Comparison of ENCODE assay signal across 23 mouse cellular contexts in the genomic region with DNA sequence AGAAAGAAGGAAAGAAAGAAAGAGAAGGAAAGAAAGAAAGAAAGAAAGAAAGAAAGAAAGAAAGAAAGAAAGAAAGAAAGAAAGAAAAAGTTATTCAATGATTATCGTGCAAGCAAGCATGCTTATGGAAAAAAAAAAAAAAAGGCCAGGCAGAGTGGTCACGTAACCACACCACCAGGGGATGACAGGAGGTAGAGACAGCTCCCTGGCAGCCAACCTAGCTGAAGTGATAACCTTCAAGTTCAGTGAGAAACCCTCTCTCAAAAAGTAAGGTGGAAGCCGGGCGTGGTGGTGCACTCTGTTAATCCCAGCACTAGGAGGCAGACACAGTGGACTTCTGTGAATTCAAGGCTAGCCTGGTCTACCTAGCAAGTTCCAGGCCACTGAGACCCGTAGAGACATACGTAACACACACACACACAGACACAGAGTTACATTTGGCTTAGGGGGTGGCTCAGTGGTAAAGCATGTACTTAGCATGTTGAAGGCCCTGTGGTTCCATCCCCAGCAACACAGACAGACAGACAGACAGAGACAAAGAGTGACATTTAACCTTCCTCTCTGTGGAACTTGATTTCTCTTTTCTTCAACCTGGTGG. TPM values are rescaled to one million over a fixed set of nuclear protein-coding genes. Genes with fewer than 3 reads are reported as not detected.
DNase-seq lines count a peak whose midpoint lies in the region; ATAC-seq and TF ChIP-seq lines count a peak whose summit lies in the region.
"Had no signal": no experiment of that assay in that cellular context is flagged by ENCODE, and none has a peak within 500 bp of the region (broad histone marks: within the 10 kb centered on the region; RNA-seq: fewer than 3 reads in every experiment).

No protein-coding gene starts in this region.

- DNase-seq in thymus, adult 2 months: no peak
- no peak for DNase-seq in thymus, adult 18-20 months
- DNase-seq in lung, postnatal 0 days (ENCODE audit: low spot score): no peak
- no peak for DNase-seq in gastrocnemius, postnatal 10 days
- DNase-seq: cerebellum, adult 18-20 months; gastrocnemius, postnatal 36 days; kidney, adult 11 months; layer of hippocampus, postnatal 36 days; left cerebral cortex, postnatal 4 days; lung, adult 2 months; retina, postnatal 1 day had no signal

- H3K4me2 ChIP-seq in hindbrain, embryonic 12.5 days (replicated peaks): no peak overlapping the region
- no peak overlapping the region for H3K4me2 ChIP-seq in lung, postnatal 0 days (replicated peaks; ENCODE audit: low read depth, low read length)
- H3K4me2 ChIP-seq: embryonic facial prominence, embryonic 13.5 days; heart, embryonic 15.5 days; hindbrain, embryonic 15.5 days had no signal

- no peak for TF ChIP-seq EP300 in lung, postnatal 0 days (IDR thresholded peaks at IDR 0.05)

- H3K4me1 ChIP-seq in thymus, adult 2 months (replicated peaks; ENCODE audit: control insufficient read depth, insufficient read depth, low read length): peaks cover 48% of the 10 kb centered on the region
- H3K4me1 ChIP-seq in bone marrow macrophage, adult 2 months (ENCODE audit: control insufficient read depth, insufficient read depth, low read length): peaks cover 55% of the 10 kb centered on the region
- no peaks in the 10 kb centered on the region for H3K4me1 ChIP-seq in hindbrain, embryonic 12.5 days
- H3K4me1 ChIP-seq in lung, postnatal 0 days (ENCODE audit: insufficient read depth, low read depth, low read length): no peaks in the 10 kb centered on the region
- H3K4me1 ChIP-seq: hindbrain, embryonic 15.5 days had no signal

- 68% methylated on average over 6 of the region's 6 CpGs for WGBS in thymus, adult 2 months
- WGBS in hindbrain, embryonic 12.5 days: 84% methylated on average over 6 of the region's 6 CpGs
- 81% methylated on average over 6 of the region's 6 CpGs for WGBS in lung, postnatal 0 days

- ATAC-seq in megakaryocyte, adult 5-6 weeks (ENCODE audit: poor library complexity, severe bottlenecking): peak; percentile 1; the same call in 1 of the 2 replicates
- no peak for ATAC-seq in hindbrain, embryonic 12.5 days (ENCODE audit: low FRiP score)
- ATAC-seq in lung, postnatal 0 days: no peak
- ATAC-seq: Patski had no signal

- no peaks in the 10 kb centered on the region for H3K27me3 ChIP-seq in thymus, adult 2 months (ENCODE audit: control insufficient read depth, insufficient read depth, low read length)
- H3K27me3 ChIP-seq in hindbrain, embryonic 12.5 days: no peaks in the 10 kb centered on the region
- no peaks in the 10 kb centered on the region for H3K27me3 ChIP-seq in lung, postnatal 0 days (replicated peaks; ENCODE audit: insufficient read depth, low read length)
- H3K27me3 ChIP-seq: embryonic facial prominence, embryonic 13.5 days; heart, embryonic 15.5 days; hindbrain, embryonic 15.5 days; Patski had no signal

- peaks cover 33% of the 10 kb centered on the region for H3K36me3 ChIP-seq in thymus, adult 2 months (ENCODE audit: control insufficient read depth, insufficient read depth, low read length)
- H3K36me3 ChIP-seq in hindbrain, embryonic 12.5 days: 0 out of 2 replicates have a peak, but pooled peaks cover under 1% of the 10 kb centered on the region
- H3K36me3 ChIP-seq in lung, postnatal 0 days (ENCODE audit: insufficient read depth, low read length): no peaks in the 10 kb centered on the region
- H3K36me3 ChIP-seq: embryonic facial prominence, embryonic 13.5 days; heart, embryonic 15.5 days; hindbrain, embryonic 15.5 days had no signal

- peak overlapping the region; percentile 64 for H3K27ac ChIP-seq in thymus, adult 2 months (ENCODE audit: control insufficient read depth, insufficient read depth, low read length)
- peak overlapping the region; percentile 79 for H3K27ac ChIP-seq in bone marrow macrophage, adult 2 months (ENCODE audit: insufficient read depth, low read depth, low read length)
- H3K27ac ChIP-seq in hindbrain, embryonic 12.5 days: no peak overlapping the region
- no peak overlapping the region for H3K27ac ChIP-seq in lung, postnatal 0 days (ENCODE audit: low read length)
- H3K27ac ChIP-seq: embryonic facial prominence, embryonic 13.5 days; heart, embryonic 15.5 days; hindbrain, embryonic 15.5 days had no signal

- no peak for TF ChIP-seq CTCF in thymus, adult 2 months (IDR thresholded peaks at IDR 0.05; ENCODE audit: borderline replicate concordance, control insufficient read depth, extremely low read depth, insufficient read depth, low read length, poor library complexity)
- no peak for TF ChIP-seq CTCF in bone marrow macrophage, adult 2 months (IDR thresholded peaks at IDR 0.05; ENCODE audit: low read depth, low read length)
- no peak for TF ChIP-seq CTCF in lung, postnatal 0 days (IDR thresholded peaks at IDR 0.05)

- no peak overlapping the region for H3K9ac ChIP-seq in hindbrain, embryonic 12.5 days
- H3K9ac ChIP-seq in lung, postnatal 0 days (replicated peaks; ENCODE audit: low read depth): no peak overlapping the region
- H3K9ac ChIP-seq: embryonic facial prominence, embryonic 13.5 days; heart, embryonic 15.5 days; hindbrain, embryonic 15.5 days had no signal

- no peaks in the 10 kb centered on the region for H3K9me3 ChIP-seq in hindbrain, embryonic 12.5 days (replicated peaks)
- no peaks in the 10 kb centered on the region for H3K9me3 ChIP-seq in lung, postnatal 0 days (ENCODE audit: low read length)
- H3K9me3 ChIP-seq: embryonic facial prominence, embryonic 13.5 days; heart, embryonic 15.5 days; hindbrain, embryonic 15.5 days had no signal

- TF ChIP-seq POLR2A in thymus, adult 2 months (IDR thresholded peaks at IDR 0.05; ENCODE audit: control insufficient read depth, extremely low read depth, insufficient read depth, low read length, poor library complexity): no peak
- no peak for TF ChIP-seq POLR2A in bone marrow macrophage, adult 2 months (IDR thresholded peaks at IDR 0.05; ENCODE audit: borderline replicate concordance, low read depth, low read length)

- H3K4me3 ChIP-seq in thymus, adult 2 months (ENCODE audit: control insufficient read depth, insufficient read depth, low read length): no peak overlapping the region
- H3K4me3 ChIP-seq in bone marrow macrophage, adult 2 months (ENCODE audit: insufficient read depth, low read length): peak overlapping the region; percentile 19
- no peak overlapping the region for H3K4me3 ChIP-seq in hindbrain, embryonic 12.5 days
- no peak overlapping the region for H3K4me3 ChIP-seq in lung, postnatal 0 days (ENCODE audit: low read depth, low read length)
- H3K4me3 ChIP-seq: embryonic facial prominence, embryonic 13.5 days; heart, embryonic 15.5 days; hindbrain, embryonic 15.5 days had no signal

RNA-seq across cellular contexts. Expression of gene Phb2, which starts 10.8 kb away (rescaled TPM):
- polyA plus RNA-seq in thymus, adult 2 months (2012; rRNA removed): 150 and 171 TPM in 2 replicates
- polyA plus RNA-seq in bone marrow macrophage, adult 2 months (2012; ENCODE audit: insufficient read depth, insufficient read length, missing spikeins): 94.1 and 97.8 TPM in 2 replicates
- total RNA-seq in megakaryocyte, adult 5-6 weeks (2015): 99.5 and 115 TPM in 2 replicates
- 152 and 160 TPM in 2 replicates for total RNA-seq in megakaryocyte, adult 5-6 weeks (2017)
- polyA plus RNA-seq in hindbrain, embryonic 12.5 days (2016; fragmentation: Nextera tagmentation; extraction: Ambion mirVana): 291 and 292 TPM in 2 replicates
- 162 and 169 TPM in 2 replicates for polyA plus RNA-seq in lung, postnatal 0 days (2015; fragmentation: Nextera tagmentation; extraction: Ambion mirVana)
- 100 to 1,000 TPM; 205 to 206 TPM for total RNA-seq in gastrocnemius, postnatal 10 days (2021)

RNA-seq across cellular contexts. Expression of gene Emg1, which starts 11.0 kb away (rescaled TPM):
- 203 and 210 TPM in 2 replicates for polyA plus RNA-seq in thymus, adult 2 months (2012; rRNA removed)
- polyA plus RNA-seq in bone marrow macrophage, adult 2 months (2012; ENCODE audit: insufficient read depth, insufficient read length, missing spikeins): 48.2 and 54.9 TPM in 2 replicates
- 144 and 179 TPM in 2 replicates for total RNA-seq in megakaryocyte, adult 5-6 weeks (2015)
- 170 and 206 TPM in 2 replicates for total RNA-seq in megakaryocyte, adult 5-6 weeks (2017)
- polyA plus RNA-seq in hindbrain, embryonic 12.5 days (2016; fragmentation: Nextera tagmentation; extraction: Ambion mirVana): 131 and 138 TPM in 2 replicates
- polyA plus RNA-seq in lung, postnatal 0 days (2015; fragmentation: Nextera tagmentation; extraction: Ambion mirVana): 83.1 and 86.7 TPM in 2 replicates
- total RNA-seq in gastrocnemius, postnatal 10 days (2021): 10 to 100 TPM; 61.0 to 62.5 TPM

RNA-seq across cellular contexts. Expression of gene Ptpn6, which starts 15.5 kb away (rescaled TPM):
- polyA plus RNA-seq in thymus, adult 2 months (2012; rRNA removed): 210 and 212 TPM in 2 replicates
- 583 and 614 TPM in 2 replicates for polyA plus RNA-seq in bone marrow macrophage, adult 2 months (2012; ENCODE audit: insufficient read depth, insufficient read length, missing spikeins)
- 308 and 336 TPM in 2 replicates for total RNA-seq in megakaryocyte, adult 5-6 weeks (2015)
- total RNA-seq in megakaryocyte, adult 5-6 weeks (2017): 1,009 and 1,024 TPM in 2 replicates
- 5.6 TPM in 2 replicates for polyA plus RNA-seq in hindbrain, embryonic 12.5 days (2016; fragmentation: Nextera tagmentation; extraction: Ambion mirVana)
- polyA plus RNA-seq in lung, postnatal 0 days (2015; fragmentation: Nextera tagmentation; extraction: Ambion mirVana): 24.0 and 27.8 TPM in 2 replicates
- total RNA-seq in gastrocnemius, postnatal 10 days (2021): 1 to 10 TPM; 1.8 to 3.8 TPM

RNA-seq across cellular contexts. Expression of gene Grcc10, which starts 18.2 kb away (rescaled TPM):
- polyA plus RNA-seq in thymus, adult 2 months (2012; rRNA removed): 265 and 352 TPM in 2 replicates
- polyA plus RNA-seq in bone marrow macrophage, adult 2 months (2012; ENCODE audit: insufficient read depth, insufficient read length, missing spikeins): 221 and 253 TPM in 2 replicates
- total RNA-seq in megakaryocyte, adult 5-6 weeks (2015): 177 and 203 TPM in 2 replicates
- total RNA-seq in megakaryocyte, adult 5-6 weeks (2017): 121 and 136 TPM in 2 replicates
- polyA plus RNA-seq in hindbrain, embryonic 12.5 days (2016; fragmentation: Nextera tagmentation; extraction: Ambion mirVana): 519 and 565 TPM in 2 replicates
- polyA plus RNA-seq in lung, postnatal 0 days (2015; fragmentation: Nextera tagmentation; extraction: Ambion mirVana): 332 and 367 TPM in 2 replicates
- 100 to 1,000 TPM; 213 to 226 TPM for total RNA-seq in gastrocnemius, postnatal 10 days (2021)

RNA-seq across cellular contexts. Expression of gene Gm45234, which starts 32.8 kb away (rescaled TPM):
- not detected in 2 replicates for polyA plus RNA-seq in thymus, adult 2 months (2012; rRNA removed)
- not detected in 2 replicates for polyA plus RNA-seq in bone marrow macrophage, adult 2 months (2012; ENCODE audit: insufficient read depth, insufficient read length, missing spikeins)
- total RNA-seq in megakaryocyte, adult 5-6 weeks (2015): not detected in 2 replicates
- total RNA-seq in megakaryocyte, adult 5-6 weeks (2017): not detected in 2 replicates
- not detected in 2 replicates for polyA plus RNA-seq in hindbrain, embryonic 12.5 days (2016; fragmentation: Nextera tagmentation; extraction: Ambion mirVana)
- not detected in 2 replicates for polyA plus RNA-seq in lung, postnatal 0 days (2015; fragmentation: Nextera tagmentation; extraction: Ambion mirVana)
- total RNA-seq in gastrocnemius, postnatal 10 days (2021): not detected
- total RNA-seq: layer of hippocampus, postnatal 36 days; left cerebral cortex, postnatal 4 days had no signal
- polyA plus RNA-seq: brain, embryonic 14.5 days; cortical plate, adult 2 months; embryonic facial prominence, embryonic 13.5 days; heart, embryonic 15.5 days; hindbrain, embryonic 15.5 days; large intestine, adult 2 months; neural tube, embryonic 14.5 days; urinary bladder, adult 2 months had no signal

Comparison
In these comparisons a context has a peak if more than half of its experiments do, and no peak if none do; other contexts are left out.
1. H3K27ac ChIP-seq: peak in thymus, adult 2 months (single experiment) and bone marrow macrophage, adult 2 months (single experiment); none in hindbrain, embryonic 12.5 days (single experiment) and lung, postnatal 0 days (single experiment).